Mouse (Mus musculus): Measurements from ENCODE around the gene Pcdh10. TPM values are rescaled to one million over a fixed set of nuclear protein-coding genes. Genes with fewer than 3 reads are reported as not detected.

Pcdh10 gene
- polyA plus RNA-seq, 1 experiment from 2014 or later: 0.22 TPM

DNA sequence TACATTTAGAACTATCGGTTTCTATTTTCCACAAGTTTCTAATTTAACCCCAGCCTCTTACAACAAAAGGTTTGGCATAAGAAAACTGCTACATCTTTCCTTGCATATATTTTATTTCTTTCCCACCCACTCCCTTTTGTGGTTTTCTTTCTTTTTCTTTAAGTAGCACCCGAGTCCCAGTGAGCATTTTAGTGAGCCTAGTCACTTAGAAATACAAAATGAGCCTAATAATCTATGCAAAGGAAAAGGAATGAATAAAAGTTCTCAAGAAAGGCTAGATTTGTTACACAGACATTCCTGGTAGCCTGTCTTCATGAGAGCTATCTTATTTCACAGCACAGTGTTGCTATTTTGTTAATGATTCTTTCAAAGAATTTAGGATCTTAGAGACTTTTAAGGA, 7.3 kb downstream of the Pcdh10 start:
- peaks cover 20% of the 10 kb centered on the region for H3K27me3 ChIP-seq (ENCODE audit: insufficient read depth, low read length)
- H3K27ac ChIP-seq: no peak overlapping the region
- H3K4me2 ChIP-seq (ENCODE audit: low read length): no peak overlapping the region
- H3K9me3 ChIP-seq (replicated peaks; ENCODE audit: low read length): no peaks in the 10 kb centered on the region
- no peak for TF ChIP-seq CTCF (IDR thresholded peaks at IDR 0.05; ENCODE audit: low read depth)
- ATAC-seq (replicated peaks; ENCODE audit: low FRiP score, low read depth) (no peak), DNase-seq (ENCODE audit: low spot score) (no peak)
- H3K4me3 ChIP-seq (replicated peaks; ENCODE audit: low read depth, low read length): no peak overlapping the region
- peaks cover 11% of the 10 kb centered on the region for H3K4me1 ChIP-seq (replicated peaks; ENCODE audit: insufficient read depth, low read length)
- 60% methylated on average over 2 of the region's 2 CpGs for WGBS
- no peak overlapping the region for H3K9ac ChIP-seq (ENCODE audit: low read depth, low read length)
- no peaks in the 10 kb centered on the region for H3K36me3 ChIP-seq (ENCODE audit: insufficient read depth, low read length)

DNA sequence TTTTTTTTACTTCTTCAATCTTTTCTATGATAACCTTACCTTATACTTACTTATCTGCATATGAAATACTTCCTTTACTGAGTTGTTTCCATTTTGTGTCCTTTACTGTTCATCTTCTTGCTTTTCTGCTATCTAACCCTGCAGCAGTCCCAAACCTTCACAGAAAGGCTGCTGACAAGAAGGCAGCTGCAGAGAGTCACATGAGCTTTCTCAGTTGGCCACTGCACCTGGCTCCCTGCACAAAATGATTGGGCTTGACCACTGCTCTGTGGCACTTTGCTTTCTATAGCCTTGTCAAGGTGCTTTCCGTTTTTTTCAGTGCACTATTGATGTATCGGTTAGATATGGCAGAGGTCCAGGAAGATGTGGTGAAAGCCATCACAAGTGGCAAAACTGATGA, 8.3 kb downstream of the Pcdh10 start:
- no peak for DNase-seq (ENCODE audit: low spot score)
- TF ChIP-seq CTCF (IDR thresholded peaks at IDR 0.05; ENCODE audit: low read depth): no peak
- no peaks in the 10 kb centered on the region for H3K36me3 ChIP-seq (ENCODE audit: insufficient read depth, low read length)
- H3K27me3 ChIP-seq (ENCODE audit: insufficient read depth, low read length): peaks cover 9% of the 10 kb centered on the region
- no peak overlapping the region for H3K9ac ChIP-seq (ENCODE audit: low read depth, low read length)
- WGBS: 70% methylated on average over 2 of the region's 2 CpGs
- no peak overlapping the region for H3K27ac ChIP-seq
- H3K4me1 ChIP-seq (replicated peaks; ENCODE audit: insufficient read depth, low read length): 0 out of 2 replicates have a peak, but pooled peaks cover under 1% of the 10 kb centered on the region
- no peak overlapping the region for H3K4me3 ChIP-seq (replicated peaks; ENCODE audit: low read depth, low read length)
- H3K4me2 ChIP-seq (ENCODE audit: low read length): no peak overlapping the region
- no peaks in the 10 kb centered on the region for H3K9me3 ChIP-seq (replicated peaks; ENCODE audit: low read length)
- ATAC-seq (replicated peaks; ENCODE audit: low FRiP score, low read depth): no peak

GRCm38 (mm10) chr3:45397101-45397500, 18.9 kb downstream of the Pcdh10 start:
- H3K9me3 ChIP-seq (replicated peaks; ENCODE audit: low read length): no peaks in the 10 kb centered on the region
- H3K4me2 ChIP-seq (ENCODE audit: low read length): no peak overlapping the region
- H3K27me3 ChIP-seq (ENCODE audit: insufficient read depth, low read length): no peaks in the 10 kb centered on the region
- no peaks in the 10 kb centered on the region for H3K4me1 ChIP-seq (replicated peaks; ENCODE audit: insufficient read depth, low read length)
- no peak for ATAC-seq (replicated peaks; ENCODE audit: low FRiP score, low read depth)
- no peak overlapping the region for H3K4me3 ChIP-seq (replicated peaks; ENCODE audit: low read depth, low read length)
- no peak overlapping the region for H3K27ac ChIP-seq
- H3K36me3 ChIP-seq (ENCODE audit: insufficient read depth, low read length): no peaks in the 10 kb centered on the region
- DNase-seq (ENCODE audit: low spot score): no peak
- TF ChIP-seq CTCF (IDR thresholded peaks at IDR 0.05; ENCODE audit: low read depth): no peak
- WGBS: 84% methylated on average over 4 of the region's 4 CpGs
- H3K9ac ChIP-seq (ENCODE audit: low read depth, low read length): no peak overlapping the region

DNA sequence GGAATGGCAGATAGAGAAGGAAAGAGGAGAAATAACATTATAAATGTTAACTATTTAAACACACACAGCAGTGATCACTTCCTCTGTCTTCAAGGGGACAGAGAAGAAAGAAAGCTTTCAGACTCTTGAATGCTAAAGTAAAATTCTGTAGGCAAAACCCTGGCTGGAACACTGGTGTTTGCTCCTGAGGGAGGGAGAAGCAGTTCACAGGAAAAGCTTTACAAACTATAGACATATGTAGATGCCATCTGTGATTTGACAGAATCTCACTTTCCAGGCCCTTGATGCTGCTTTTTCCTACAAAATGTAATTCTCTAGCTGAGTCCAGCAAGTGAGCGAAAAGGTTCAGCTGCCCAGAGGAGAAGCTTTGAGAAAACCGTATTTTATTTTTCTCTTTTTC, 25.0 kb downstream of the Pcdh10 start:
- Histone ChIP-seq H3K36me3 (ENCODE audit: insufficient read depth, low read length) (no peaks in the 10 kb centered on the region), H3K9ac (ENCODE audit: low read depth, low read length) (no peak overlapping the region), H3K4me1 (replicated peaks; ENCODE audit: insufficient read depth, low read length) (no peaks in the 10 kb centered on the region), H3K4me2 (ENCODE audit: low read length) (no peak overlapping the region), H3K9me3 (replicated peaks; ENCODE audit: low read length) (no peaks in the 10 kb centered on the region), H3K4me3 (replicated peaks; ENCODE audit: low read depth, low read length) (no peak overlapping the region), H3K27ac (no peak overlapping the region), H3K27me3 (ENCODE audit: insufficient read depth, low read length) (no peaks in the 10 kb centered on the region)
- DNase-seq (ENCODE audit: low spot score) (no peak), ATAC-seq (replicated peaks; ENCODE audit: low FRiP score, low read depth) (no peak)
- WGBS: 88% methylated on average over 2 of the region's 2 CpGs
- no peak for TF ChIP-seq CTCF (IDR thresholded peaks at IDR 0.05; ENCODE audit: low read depth)

DNA sequence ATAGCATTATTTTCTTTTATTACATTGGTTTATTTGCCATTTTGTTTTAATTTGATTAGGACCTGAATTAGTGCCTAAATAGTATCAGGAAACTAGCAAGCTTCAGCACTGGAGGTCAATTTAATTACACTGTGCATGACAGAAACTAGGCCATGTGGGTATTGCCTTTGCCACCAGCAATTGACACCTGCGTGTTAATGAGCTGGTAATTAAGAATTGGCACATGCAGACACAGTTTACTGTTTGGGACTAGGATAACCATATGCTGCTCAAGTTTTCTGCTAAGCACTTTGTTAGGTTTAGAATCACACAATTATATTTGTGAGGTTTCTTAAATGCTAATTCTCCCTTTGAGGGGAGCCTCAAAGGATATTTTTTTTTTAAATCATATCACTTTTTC, 53.5 kb downstream of the Pcdh10 start:
- Histone ChIP-seq H3K4me2 (ENCODE audit: low read length) (no peak overlapping the region), H3K9me3 (replicated peaks; ENCODE audit: low read length) (no peaks in the 10 kb centered on the region), H3K36me3 (ENCODE audit: insufficient read depth, low read length) (no peaks in the 10 kb centered on the region), H3K9ac (ENCODE audit: low read depth, low read length) (no peak overlapping the region), H3K27me3 (ENCODE audit: insufficient read depth, low read length) (no peaks in the 10 kb centered on the region), H3K27ac (no peak overlapping the region), H3K4me1 (replicated peaks; ENCODE audit: insufficient read depth, low read length) (no peaks in the 10 kb centered on the region), H3K4me3 (replicated peaks; ENCODE audit: low read depth, low read length) (no peak overlapping the region)
- 30% methylated on average over 1 of the region's 1 CpGs for WGBS
- TF ChIP-seq CTCF (IDR thresholded peaks at IDR 0.05; ENCODE audit: low read depth): no peak
- ATAC-seq (replicated peaks; ENCODE audit: low FRiP score, low read depth) (no peak), DNase-seq (ENCODE audit: low spot score) (no peak)

- Histone ChIP-seq H3K4me1 (replicated peaks; ENCODE audit: insufficient read depth, low read length) (no peaks in the 10 kb centered on the region), H3K9ac (ENCODE audit: low read depth, low read length) (no peak overlapping the region), H3K36me3 (ENCODE audit: insufficient read depth, low read length) (no peaks in the 10 kb centered on the region), H3K4me2 (ENCODE audit: low read length) (no peak overlapping the region), H3K27me3 (ENCODE audit: insufficient read depth, low read length) (no peaks in the 10 kb centered on the region), H3K4me3 (replicated peaks; ENCODE audit: low read depth, low read length) (no peak overlapping the region), H3K27ac (no peak overlapping the region), H3K9me3 (replicated peaks; ENCODE audit: low read length) (no peaks in the 10 kb centered on the region)
- TF ChIP-seq CTCF (IDR thresholded peaks at IDR 0.05; ENCODE audit: low read depth): no peak
- 27% methylated on average over 11 of the region's 11 CpGs for WGBS
- DNase-seq (ENCODE audit: low spot score) (no peak), ATAC-seq (replicated peaks; ENCODE audit: low FRiP score, low read depth) (no peak)
Observed at GRCm38 (mm10) chr3:45432172-45432765, 54.1 kb downstream of the Pcdh10 start.

Data from kidney, postnatal 0 days (tissue).